Comparison of ENCODE assay signal across 8 mouse cellular contexts in genomic region chr13:96542081-96542889, GRCm38 (mm10). TPM values are rescaled to one million over a fixed set of nuclear protein-coding genes. Genes with fewer than 3 reads are reported as not detected.
DNase-seq lines count a peak whose midpoint lies in the region; ATAC-seq lines count a peak whose summit lies in the region.

TSS of gene Polk (minus strand) at chr13:96542579.
TSS of gene Col4a3bp (plus strand) at chr13:96542618.

- H3K27me3 ChIP-seq in heart, embryonic 10.5 days (ENCODE audit: insufficient read depth, poor library complexity, severe bottlenecking), result no peaks in the 10 kb centered on the region
- H3K27me3 ChIP-seq in kidney, embryonic 15.5 days, result no peaks in the 10 kb centered on the region

- H3K4me2 ChIP-seq in kidney, embryonic 15.5 days, result peak within 1 kb of the TSS; percentile 74

- peak; percentile 94 to 95 for DNase-seq in B cell, adult 2 months
- peak; percentile 99 for DNase-seq in brain, adult 2 months (ENCODE audit: low read depth, low spot score)
- peak; percentile 99 for DNase-seq in heart, embryonic 10.5 days (ENCODE audit: low spot score)
- DNase-seq in liver, result peak; percentile 98
- DNase-seq in spleen, postnatal 4 days (ENCODE audit: low spot score in 2 of 2), result peak; percentile 94 to 96

- H3K9ac ChIP-seq in kidney, embryonic 15.5 days, result peak within 1 kb of the TSS; percentile 88

- H3K36me3 ChIP-seq in heart, embryonic 10.5 days, result no peaks in the 10 kb centered on the region
- H3K36me3 ChIP-seq in kidney, embryonic 15.5 days, result no peaks in the 10 kb centered on the region

- H3K4me3 ChIP-seq in heart, embryonic 10.5 days, result peak within 1 kb of the TSS; percentile 100
- H3K4me3 ChIP-seq in kidney, embryonic 15.5 days (replicated peaks), result peak within 1 kb of the TSS; percentile 97

- peak within 1 kb of the TSS; percentile 98 for H3K27ac ChIP-seq in heart, embryonic 10.5 days
- H3K27ac ChIP-seq in kidney, embryonic 15.5 days, result peak within 1 kb of the TSS; percentile 88

- H3K4me1 ChIP-seq in heart, embryonic 10.5 days, result peaks cover 3% of the 10 kb centered on the region; the same call in 1 of the 2 replicates
- H3K4me1 ChIP-seq in kidney, embryonic 15.5 days, result peaks cover 15% of the 10 kb centered on the region

- ATAC-seq in erythroblast, adult 5-6 weeks (replicated peaks; ENCODE audit: low FRiP score, poor library complexity, severe bottlenecking), result peak; percentile 96
- peak; percentile 99 for ATAC-seq in kidney, embryonic 15.5 days (replicated peaks; ENCODE audit: low FRiP score)
- ATAC-seq in monocyte, adult 5-6 weeks (replicated peaks; ENCODE audit: insufficient number of reproducible peaks, low FRiP score, low TSS enrichment, poor library complexity, severe bottlenecking), result peak; percentile 98

- WGBS in heart, embryonic 10.5 days, result under 1% methylated on average over 50 of the region's 50 CpGs
- WGBS in kidney, embryonic 15.5 days, result under 1% methylated on average over 47 of the region's 50 CpGs

- H3K9me3 ChIP-seq in heart, embryonic 10.5 days, result no peaks in the 10 kb centered on the region
- no peaks in the 10 kb centered on the region for H3K9me3 ChIP-seq in kidney, embryonic 15.5 days (replicated peaks)

RNA-seq across cellular contexts. Expression of gene Polk, which starts in this region (rescaled TPM):
- total RNA-seq in erythroblast, adult 5-6 weeks (2015; ENCODE audit: low replicate concordance), result 0.58 and 5.6 TPM in 2 replicates
- total RNA-seq in erythroblast, adult 5-6 weeks (2017; ENCODE audit: low replicate concordance), result 3.3 and 6.6 TPM in 2 replicates
- 8.3 and 8.6 TPM in 2 replicates for polyA plus RNA-seq in heart, embryonic 10.5 days (2016; fragmentation: Nextera tagmentation; extraction: Ambion mirVana)
- polyA plus RNA-seq in kidney, embryonic 15.5 days (2015; fragmentation: Nextera tagmentation; extraction: Ambion mirVana), result 9.2 and 9.7 TPM in 2 replicates
- 8.2 to 34.9 TPM (median 12.2 TPM) in 3 replicates for total RNA-seq in monocyte, adult 5-6 weeks (2017)

RNA-seq across cellular contexts. Expression of gene Col4a3bp, which starts in this region (rescaled TPM):
- total RNA-seq in erythroblast, adult 5-6 weeks (2015; ENCODE audit: low replicate concordance), result 42.3 and 56.6 TPM in 2 replicates
- 45.4 and 57.6 TPM in 2 replicates for total RNA-seq in erythroblast, adult 5-6 weeks (2017; ENCODE audit: low replicate concordance)
- polyA plus RNA-seq in heart, embryonic 10.5 days (2016; fragmentation: Nextera tagmentation; extraction: Ambion mirVana), result 8.0 and 8.1 TPM in 2 replicates
- 9.6 and 10.3 TPM in 2 replicates for polyA plus RNA-seq in kidney, embryonic 15.5 days (2015; fragmentation: Nextera tagmentation; extraction: Ambion mirVana)
- total RNA-seq in monocyte, adult 5-6 weeks (2017), result 65.6 to 111 TPM (median 93.7 TPM) in 3 replicates

Comparison
In these comparisons a context has a peak if more than half of its experiments do, and no peak if none do; other contexts are left out.
1. Peak in every context shown above with its lines: DNase-seq, ATAC-seq, H3K4me3 ChIP-seq and H3K27ac ChIP-seq.